Mouse (Mus musculus): ENCODE results near the gene Ifnlr1. TPM values are rescaled to one million over a fixed set of nuclear protein-coding genes. Genes with fewer than 3 reads are reported as not detected.

Ifnlr1 gene
- total RNA-seq, 2 experiments from 2014 or later: 0.16 to 0.17 TPM

- no peak for DNase-seq (ENCODE audit: low spot score in 2 of 2)
These were observed 53.1 kb downstream of the Ifnlr1 start for GRCm38 (mm10) chr4:135739148-135739547.

GRCm38 (mm10) chr4:135739672-135740071, 53.6 kb downstream of the Ifnlr1 start:
- DNase-seq (ENCODE audit: low spot score in 2 of 2): no peak

- DNase-seq (ENCODE audit: low spot score in 2 of 2): no peak
These were observed 57.4 kb downstream of the Ifnlr1 start for GRCm38 (mm10) chr4:135743520-135743919.

DNA sequence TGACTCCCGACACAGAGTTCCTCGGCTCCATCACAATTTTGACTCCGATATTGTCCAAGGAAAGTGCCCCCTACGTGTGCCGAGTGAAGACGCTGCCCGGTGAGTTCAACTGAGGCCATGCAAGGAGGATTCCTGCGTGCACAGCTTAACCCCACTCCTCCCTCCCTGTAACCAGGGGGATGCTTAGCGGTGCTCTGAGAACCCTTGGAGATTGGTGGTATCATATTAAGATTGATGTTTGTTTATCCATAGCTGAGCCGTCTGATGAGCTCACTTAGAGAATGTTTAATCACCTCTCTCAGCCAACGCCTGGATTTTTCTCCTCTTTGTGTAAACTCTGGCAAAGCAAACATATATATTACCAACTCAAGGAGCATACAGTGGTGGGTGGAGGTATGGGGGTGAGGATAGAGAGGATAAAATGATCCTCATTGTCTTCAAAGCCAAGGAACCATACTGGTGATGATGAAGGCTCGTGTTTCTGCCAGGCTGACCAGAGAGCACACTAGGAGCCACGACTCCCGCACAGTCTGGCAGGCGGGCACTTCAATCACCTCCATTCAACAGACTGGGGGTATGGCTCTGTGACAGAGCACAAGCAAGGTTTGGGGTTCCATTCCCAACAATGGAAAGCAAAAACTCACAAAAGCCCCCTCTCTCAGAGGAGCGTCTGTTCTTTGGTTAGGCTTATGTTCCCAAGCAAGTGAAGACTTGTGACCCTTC, 58.8 kb downstream of the Ifnlr1 start:
- no peak for DNase-seq (ENCODE audit: low spot score in 2 of 2)

DNA sequence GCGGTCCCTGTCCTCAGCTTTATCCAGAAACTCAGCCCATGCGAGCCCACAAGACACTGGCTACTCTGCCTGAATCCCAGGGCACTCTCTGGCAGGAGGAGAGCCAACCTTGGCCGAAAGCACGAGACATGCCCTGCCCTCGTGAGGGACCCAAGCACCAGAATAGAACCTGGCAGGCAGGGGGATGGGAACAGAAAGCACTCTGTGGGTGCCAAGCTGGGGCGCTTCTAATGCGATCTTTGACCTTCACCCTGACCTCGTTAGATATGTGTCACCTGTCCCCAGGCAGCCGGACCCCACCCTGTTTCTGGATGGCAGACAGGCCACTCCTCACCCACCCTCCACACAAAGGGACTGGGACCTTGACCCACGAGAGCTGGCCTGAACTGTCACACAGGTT, 59.5 kb downstream of the Ifnlr1 start:
- DNase-seq (ENCODE audit: low spot score in 2 of 2): no peak

DNA sequence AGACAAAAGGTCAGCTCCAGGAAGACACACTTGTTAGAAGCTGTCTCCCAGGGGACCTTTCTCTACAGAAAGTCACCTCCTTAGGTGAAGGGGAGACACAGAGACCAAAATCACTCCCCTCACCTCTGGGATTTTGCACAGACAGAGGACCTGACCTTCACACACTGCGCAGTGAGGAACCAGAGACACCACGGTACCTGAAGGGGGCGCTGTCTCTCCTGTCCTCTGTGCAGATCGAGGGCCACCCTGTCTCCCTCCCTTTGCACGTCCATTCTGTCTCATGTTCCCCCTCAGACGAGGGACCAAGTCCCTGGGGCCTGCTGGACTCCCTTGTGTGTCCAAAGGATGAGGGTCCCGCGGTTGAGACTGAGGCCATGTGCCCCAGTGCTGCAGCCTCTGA, 64.8 kb downstream of the Ifnlr1 start:
- no peak for DNase-seq (ENCODE audit: low spot score in 2 of 2)

DNA sequence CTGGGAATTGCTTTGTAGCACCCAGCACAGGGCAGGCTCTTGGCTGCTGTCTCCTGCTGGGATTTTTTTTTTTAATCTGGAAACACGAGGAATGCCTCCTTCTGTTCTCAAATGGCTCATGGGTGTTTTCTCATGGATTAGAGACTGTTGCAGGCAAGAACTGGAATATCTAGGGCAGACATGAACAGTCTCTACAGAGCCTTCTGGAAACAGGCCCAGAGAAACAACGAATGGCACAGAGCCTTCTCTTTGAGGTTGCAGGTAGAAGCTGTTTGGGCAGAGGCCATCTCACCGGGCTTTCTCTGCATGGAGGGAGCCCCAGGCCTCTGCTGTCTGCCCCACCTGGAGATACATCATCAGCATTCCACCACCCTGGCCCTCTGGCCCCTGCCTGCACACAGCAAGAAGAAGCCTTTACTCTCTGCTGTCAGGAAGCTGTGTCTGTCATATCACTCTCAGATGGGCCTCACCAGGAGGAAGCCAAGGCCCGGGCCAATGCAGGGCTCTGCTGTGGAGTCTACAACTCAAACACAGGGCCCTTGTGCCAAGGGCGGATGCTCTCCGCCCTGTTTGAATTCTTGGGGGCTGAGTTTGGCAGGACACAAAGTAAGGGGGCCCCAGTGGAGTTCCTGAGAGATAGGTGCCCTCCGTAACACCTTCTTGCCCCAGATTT, 66.2 kb downstream of the Ifnlr1 start:
- no peak for DNase-seq (ENCODE audit: low spot score in 2 of 2)

GRCm38 (mm10) chr4:135752779-135753164, 66.7 kb downstream of the Ifnlr1 start:
- no peak for DNase-seq (ENCODE audit: low spot score in 2 of 2)

Other genes with a start within 250 kb of the Ifnlr1 start
- not detected for gene Stpg1, start 191.5 kb upstream of the Ifnlr1 start, total RNA-seq (2021)
- gene Nipal3, start 191.2 kb upstream of the Ifnlr1 start, total RNA-seq (2021): 1 to 10 TPM; 5.5 to 6.5 TPM
- under 1 TPM; 0.10 to 0.18 TPM for gene Grhl3, start 112.7 kb upstream of the Ifnlr1 start, total RNA-seq (2021)
- under 1 TPM in 1 of 2 experiments, not detected in 1; 0.20 TPM for gene Il22ra1, start 41.9 kb downstream of the Ifnlr1 start, total RNA-seq (2021)
- gene Myom3, start 73.4 kb downstream of the Ifnlr1 start, total RNA-seq (2021): 100 to 1,000 TPM; 107 to 112 TPM
- 10 to 100 TPM; 61.0 to 86.0 TPM for gene Srsf10, start 169.5 kb downstream of the Ifnlr1 start, total RNA-seq (2021)
- 10 to 100 TPM; 76.6 to 91.3 TPM for gene Pnrc2, start 187.6 kb downstream of the Ifnlr1 start, total RNA-seq (2021)
- gene Cnr2, start 209.1 kb downstream of the Ifnlr1 start, total RNA-seq (2021): under 1 TPM; 0.65 to 0.78 TPM
- 10 to 100 TPM; 46.6 to 46.7 TPM for gene Fuca1, start 234.4 kb downstream of the Ifnlr1 start, total RNA-seq (2021)

Measured in gastrocnemius, postnatal 4 days (tissue).